Mouse (Mus musculus) ES-Bruce4 (cell line): ENCODE measurements around the gene Sept11. TPM values are rescaled to one million over a fixed set of nuclear protein-coding genes. Genes with fewer than 3 reads are reported as not detected.

Source experiments
- H3K27ac ChIP-seq: 2 replicates; pipeline ENCODE4 v1.5.1; 2012; ENCODE audit warnings: low read length, inconsistent platforms; ENCODE audit not compliant: insufficient read depth
- H3K27me3 ChIP-seq: 2 replicates; pipeline ENCODE4 v1.6.1; 2012; ENCODE audit warnings: mild to moderate bottlenecking, low read length, inconsistent platforms; ENCODE audit not compliant: control insufficient read depth, poor library complexity, insufficient read depth, severe bottlenecking
- H3K36me3 ChIP-seq: 2 replicates; pipeline ENCODE4 v1.6.1; 2012; ENCODE audit warnings: inconsistent platforms, mild to moderate bottlenecking, low read length, moderate library complexity; ENCODE audit not compliant: control insufficient read depth, poor library complexity, insufficient read depth, severe bottlenecking
- H3K4me1 ChIP-seq: one replicate; pipeline ENCODE4 v1.8.1; 2011; ENCODE audit warnings: low read length; ENCODE audit not compliant: control insufficient read depth, insufficient read depth
- H3K4me3 ChIP-seq: 2 replicates; pipeline ENCODE4 v1.5.1; 2011; ENCODE audit warnings: low read depth, mild to moderate bottlenecking, low read length
- H3K9ac ChIP-seq: 2 replicates; pipeline ENCODE4 v1.6.1; 2012; ENCODE audit warnings: low read depth, mild to moderate bottlenecking, inconsistent platforms; ENCODE audit not compliant: poor library complexity, severe bottlenecking
- H3K9me3 ChIP-seq: replicated peaks from 2 replicates; pipeline ENCODE4 v1.6.1; 2012; ENCODE audit warnings: mild to moderate bottlenecking, low read length, inconsistent platforms; ENCODE audit not compliant: control insufficient read depth, poor library complexity, insufficient read depth, severe bottlenecking
- CTCF ChIP-seq: IDR thresholded peaks from one replicate; pipeline ENCODE4 v1.8.1; 2011; ENCODE audit warnings: low read depth, low read length
- EP300 ChIP-seq: IDR thresholded peaks from 2 replicates; pipeline ENCODE4 v1.6.1; 2011; ENCODE audit warnings: low read depth, low read length; ENCODE audit not compliant: insufficient read depth
- POLR2A ChIP-seq: IDR thresholded peaks from one replicate; pipeline ENCODE4 v1.8.1; 2011; ENCODE audit warnings: low read length; ENCODE audit not compliant: insufficient read depth
- polyA plus RNA-seq: library from polyadenylated mRNA; stranded (reverse); fragments of >200 nt; gene quantifications from 2 replicates; pipeline ENCODE4 v1.2.4, GENCODE M21; 2011; ENCODE audit warnings: low read depth; ENCODE audit not compliant: missing spikeins, insufficient read depth, insufficient read length

The Sept11 gene
- polyA plus RNA-seq, 1 experiment = 194 TPM

GRCm38 (mm10) chr5:93112290-93112689 is 19.1 kb downstream of the Sept11 start:
- no peaks in the 10 kb centered on the region for H3K9me3 ChIP-seq
- H3K27me3 ChIP-seq = no peaks in the 10 kb centered on the region
- H3K9ac ChIP-seq = no peak overlapping the region
- TF ChIP-seq POLR2A (no peak), EP300 (no peak), CTCF (no peak)
- H3K27ac ChIP-seq = no peak overlapping the region
- H3K36me3 ChIP-seq = peaks cover 4% of the 10 kb centered on the region; the same call in 1 of the 2 replicates
- no peak overlapping the region for H3K4me3 ChIP-seq
- H3K4me1 ChIP-seq = peaks cover 3% of the 10 kb centered on the region

GRCm38 (mm10) chr5:93113517-93113916 is 20.3 kb downstream of the Sept11 start:
- no peaks in the 10 kb centered on the region for H3K9me3 ChIP-seq
- no peaks in the 10 kb centered on the region for H3K27me3 ChIP-seq
- TF ChIP-seq POLR2A (no peak), CTCF (no peak), EP300 (no peak)
- H3K4me3 ChIP-seq = no peak overlapping the region
- H3K9ac ChIP-seq = no peak overlapping the region
- H3K4me1 ChIP-seq = peaks cover 3% of the 10 kb centered on the region
- H3K36me3 ChIP-seq = peaks cover 4% of the 10 kb centered on the region; the same call in 1 of the 2 replicates
- H3K27ac ChIP-seq = no peak overlapping the region

DNA sequence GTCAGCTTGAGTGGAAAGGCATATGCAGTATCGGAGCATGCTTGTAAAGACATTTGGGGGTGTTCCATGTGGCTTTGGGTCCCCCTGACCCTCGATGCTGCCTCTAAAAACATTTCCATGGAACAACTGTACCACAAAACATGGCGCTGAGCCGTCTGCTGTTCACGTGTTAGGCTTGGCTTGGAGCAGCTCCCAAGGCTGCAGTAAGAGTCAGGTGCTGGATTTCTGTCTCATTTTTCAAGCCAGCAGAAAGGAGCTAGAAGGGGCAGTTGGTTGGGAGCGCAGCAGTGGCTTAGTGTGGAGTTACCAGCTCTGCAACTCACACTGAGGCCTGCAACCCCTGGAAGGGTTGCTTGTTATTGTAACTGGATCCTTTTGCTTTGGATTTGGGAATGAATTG is 21.3 kb downstream of the Sept11 start:
- no peak overlapping the region for H3K27ac ChIP-seq
- no peak overlapping the region for H3K4me3 ChIP-seq
- H3K36me3 ChIP-seq = peaks cover 4% of the 10 kb centered on the region; the same call in 1 of the 2 replicates
- H3K9me3 ChIP-seq = no peaks in the 10 kb centered on the region
- peaks cover 3% of the 10 kb centered on the region for H3K4me1 ChIP-seq
- no peak overlapping the region for H3K9ac ChIP-seq
- H3K27me3 ChIP-seq = no peaks in the 10 kb centered on the region
- TF ChIP-seq EP300 (no peak), POLR2A (no peak), CTCF (no peak)

- no peak overlapping the region for H3K9ac ChIP-seq
- no peaks in the 10 kb centered on the region for H3K27me3 ChIP-seq
- no peak overlapping the region for H3K4me3 ChIP-seq
- H3K36me3 ChIP-seq = peaks cover 4% of the 10 kb centered on the region; the same call in 1 of the 2 replicates
- peaks cover 3% of the 10 kb centered on the region for H3K4me1 ChIP-seq
- no peak overlapping the region for H3K27ac ChIP-seq
- TF ChIP-seq CTCF (no peak), POLR2A (no peak), EP300 (no peak)
- no peaks in the 10 kb centered on the region for H3K9me3 ChIP-seq
Measured at GRCm38 (mm10) chr5:93115059-93115458, 21.8 kb downstream of the Sept11 start.

GRCm38 (mm10) chr5:93115854-93116253 is 22.6 kb downstream of the Sept11 start:
- no peak for TF ChIP-seq CTCF
- no peak for TF ChIP-seq POLR2A
- TF ChIP-seq EP300 = no peak
- Histone ChIP-seq H3K27me3 (no peaks in the 10 kb centered on the region), H3K9ac (no peak overlapping the region), H3K9me3 (no peaks in the 10 kb centered on the region), H3K27ac (no peak overlapping the region), H3K4me1 (peaks cover 3% of the 10 kb centered on the region), H3K4me3 (no peak overlapping the region), H3K36me3 (no peaks in the 10 kb centered on the region)

- no peaks in the 10 kb centered on the region for H3K9me3 ChIP-seq
- H3K9ac ChIP-seq = no peak overlapping the region
- peaks cover 3% of the 10 kb centered on the region for H3K4me1 ChIP-seq
- no peak for TF ChIP-seq EP300
- TF ChIP-seq POLR2A = no peak
- no peak for TF ChIP-seq CTCF
- no peaks in the 10 kb centered on the region for H3K27me3 ChIP-seq
- H3K27ac ChIP-seq = no peak overlapping the region
- H3K4me3 ChIP-seq = no peak overlapping the region
- no peaks in the 10 kb centered on the region for H3K36me3 ChIP-seq
Measured at GRCm38 (mm10) chr5:93117648-93118047, 24.4 kb downstream of the Sept11 start.
